Mouse (Mus musculus) thymus, postnatal 25 days (tissue): ENCODE measurements around the gene E130114P18Rik.
A peak's percentile ranks its signal among the peaks of the same experiment; 100 is the strongest.

ENCODE experiments used
- DNase-seq: peaks from one replicate; pipeline ENCODE4 v3.0.0; 2022

E130114P18Rik gene

DNA sequence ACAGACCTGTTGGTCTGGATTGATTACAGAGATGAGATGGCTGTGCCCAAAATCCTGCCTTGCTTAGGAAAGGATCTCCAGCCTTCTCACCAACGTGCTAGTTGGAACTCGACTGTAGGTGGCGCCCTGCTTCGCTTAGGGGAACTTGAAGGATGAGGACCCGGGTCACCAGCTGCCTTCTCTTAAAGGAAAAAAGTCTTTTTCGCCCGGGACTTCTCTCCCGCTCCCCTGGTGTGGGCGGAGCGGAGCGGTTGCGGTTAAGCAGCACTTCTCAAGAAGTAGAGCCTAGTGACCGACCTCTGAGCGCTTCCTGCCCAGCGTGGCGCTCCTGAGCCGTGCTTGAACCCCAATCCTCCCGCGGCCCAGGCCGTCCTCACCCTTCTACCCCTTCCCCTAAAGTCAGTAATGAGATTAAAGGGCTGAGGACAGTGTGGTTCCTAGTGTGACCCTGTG lies 26.8 kb downstream of the E130114P18Rik start:
- peak; percentile 89 for DNase-seq

DNA sequence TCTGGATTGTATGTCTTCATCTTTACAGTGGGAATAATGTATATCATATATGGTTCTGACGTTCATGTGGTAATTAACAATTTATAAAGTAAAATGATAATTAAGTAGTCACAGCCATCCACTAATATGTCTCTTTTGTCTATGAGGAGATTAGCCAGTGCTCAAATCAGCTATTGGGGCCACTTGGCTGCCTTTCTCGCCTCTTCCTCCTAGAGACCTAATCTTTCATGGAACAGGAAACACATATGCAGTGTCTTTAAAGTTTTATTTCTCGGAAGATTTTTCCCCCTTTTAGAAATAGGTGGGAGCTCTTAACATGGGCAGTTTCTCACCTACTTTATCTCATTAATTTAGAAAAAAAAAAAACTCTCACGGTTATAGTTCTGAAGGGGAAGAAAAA lies 27.5 kb downstream of the E130114P18Rik start:
- DNase-seq: no peak

DNA sequence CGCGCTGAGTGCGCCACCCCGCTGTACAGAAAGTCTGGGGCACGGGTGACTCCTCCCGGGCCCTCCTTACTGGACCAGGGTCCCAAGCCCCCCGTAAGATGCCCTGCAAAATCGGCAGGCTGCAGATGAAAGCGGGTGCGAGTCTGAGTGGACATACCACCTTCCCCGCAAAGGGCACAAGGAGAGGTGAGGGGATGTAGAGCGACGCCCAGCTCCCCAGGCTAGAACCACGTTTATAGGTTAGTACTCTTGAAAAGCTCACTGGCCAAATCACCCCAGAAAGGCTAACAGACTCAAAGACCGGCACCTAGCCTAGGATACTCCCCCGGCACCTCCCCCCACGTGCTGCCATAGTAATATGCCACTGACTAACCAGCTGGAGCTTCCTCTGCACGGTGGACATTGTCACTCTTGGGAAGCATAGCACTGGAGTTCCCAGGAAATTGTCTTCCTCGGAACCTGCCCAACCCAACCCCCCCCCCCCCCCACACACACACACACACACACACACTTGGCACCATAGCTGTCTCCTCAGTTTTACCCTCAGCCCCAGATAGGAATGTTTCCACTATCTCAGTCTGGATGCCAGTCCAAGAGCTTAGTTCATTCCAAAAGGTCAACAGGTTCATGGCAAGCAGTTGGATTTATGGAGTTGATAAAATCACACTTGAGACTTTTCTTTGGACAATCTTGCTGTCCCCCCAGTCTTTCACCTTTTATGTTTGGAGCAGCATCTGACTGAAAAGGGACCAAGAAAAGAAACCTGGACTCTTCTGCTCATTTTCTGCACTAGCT lies 31.6 kb downstream of the E130114P18Rik start:
- DNase-seq: no peak

DNA sequence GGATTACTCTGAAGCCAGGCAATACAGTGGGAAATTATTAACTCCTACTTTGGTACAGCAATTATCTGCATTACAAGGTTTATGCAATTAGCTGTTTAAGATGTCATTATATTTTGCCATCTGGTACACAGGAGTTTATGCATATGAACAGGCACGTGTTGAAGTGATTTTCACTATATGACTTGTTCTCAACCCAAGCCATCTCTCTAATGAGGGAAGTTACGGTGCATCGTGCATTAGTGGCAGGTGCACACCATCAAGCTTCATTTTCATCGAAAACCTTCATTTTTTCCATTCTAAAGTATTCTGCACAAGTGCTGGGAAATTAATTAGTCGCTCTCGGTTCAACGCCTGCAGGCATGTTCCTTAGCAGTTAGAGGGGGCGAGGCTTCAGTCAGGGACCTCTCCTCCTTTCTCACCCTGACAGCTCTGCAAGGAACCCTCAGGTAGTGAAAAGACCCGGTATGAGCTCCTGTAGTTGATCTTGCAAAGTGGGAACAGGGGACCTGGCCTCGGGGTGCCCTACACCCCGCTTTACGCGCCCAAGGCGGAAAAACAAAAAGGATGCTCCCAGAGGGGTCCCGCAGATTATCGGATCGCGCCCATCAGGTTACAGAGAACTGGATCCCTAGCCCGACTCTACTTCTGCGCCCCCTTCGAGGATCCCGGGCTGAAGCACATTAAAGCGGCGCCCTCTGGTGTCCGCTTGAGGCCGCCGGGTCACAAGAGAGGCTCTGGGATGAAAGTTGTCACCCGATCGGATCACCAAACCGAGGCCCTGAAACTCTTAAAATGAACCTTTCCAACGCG lies 32.4 kb downstream of the E130114P18Rik start:
- DNase-seq: peak; percentile 82

DNA sequence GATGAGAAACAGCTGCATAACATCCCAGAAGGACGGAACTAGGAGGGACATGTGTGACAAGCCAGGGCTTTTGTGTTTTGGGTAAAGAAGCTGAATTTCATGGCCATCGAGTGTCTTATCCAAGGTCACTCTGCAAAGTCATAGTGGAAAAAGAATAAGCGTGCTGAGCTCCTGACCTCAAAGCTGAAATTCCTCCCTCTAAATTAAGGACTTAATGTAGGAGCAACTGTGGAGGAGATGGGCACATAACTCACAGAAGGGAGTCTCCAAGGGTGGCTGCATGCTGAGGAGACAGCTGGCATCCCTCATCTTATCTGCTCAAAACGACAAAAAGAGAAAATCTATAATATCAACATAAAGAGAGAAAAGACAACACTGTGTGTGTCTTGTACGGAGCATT lies 33.9 kb downstream of the E130114P18Rik start:
- DNase-seq: no peak

DNA sequence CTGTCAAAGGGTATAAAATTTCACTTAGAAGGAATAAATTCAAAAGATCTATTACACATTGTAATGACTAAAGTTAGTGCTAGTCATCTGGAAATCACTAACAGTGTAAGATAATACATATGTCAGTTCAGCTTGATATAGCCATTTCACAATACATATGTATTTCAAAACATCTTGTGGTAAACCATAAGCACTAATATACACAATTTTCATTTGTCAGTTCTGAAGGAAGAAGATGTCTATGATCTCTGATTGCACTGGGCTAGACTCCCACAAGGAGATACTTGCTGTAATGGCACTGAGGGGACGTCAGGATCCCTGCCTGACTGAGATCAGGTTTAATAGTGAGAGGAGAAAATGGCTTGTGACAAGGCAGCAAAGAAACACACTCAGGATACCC lies 44.5 kb downstream of the E130114P18Rik start:
- DNase-seq: no peak

DNA sequence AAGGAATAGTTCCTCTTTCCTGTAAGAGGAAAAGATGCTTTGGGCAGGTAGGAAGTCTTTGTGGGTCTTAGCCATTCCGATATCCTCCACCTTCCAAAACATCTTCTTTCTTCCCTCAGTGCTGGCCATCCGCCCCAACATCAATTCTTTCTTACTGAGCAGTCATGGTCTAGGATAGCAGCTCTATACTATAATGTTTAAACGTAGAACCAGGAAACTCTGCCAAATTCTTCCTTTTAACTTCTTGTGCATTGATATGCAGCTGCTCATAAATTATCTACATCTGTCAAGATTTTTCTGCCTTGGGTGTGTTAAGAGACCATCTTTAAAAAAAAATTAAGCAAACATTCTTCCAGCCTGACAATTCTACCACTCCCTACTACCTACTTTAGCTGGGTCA lies 47.5 kb downstream of the E130114P18Rik start:
- no peak for DNase-seq

DNA sequence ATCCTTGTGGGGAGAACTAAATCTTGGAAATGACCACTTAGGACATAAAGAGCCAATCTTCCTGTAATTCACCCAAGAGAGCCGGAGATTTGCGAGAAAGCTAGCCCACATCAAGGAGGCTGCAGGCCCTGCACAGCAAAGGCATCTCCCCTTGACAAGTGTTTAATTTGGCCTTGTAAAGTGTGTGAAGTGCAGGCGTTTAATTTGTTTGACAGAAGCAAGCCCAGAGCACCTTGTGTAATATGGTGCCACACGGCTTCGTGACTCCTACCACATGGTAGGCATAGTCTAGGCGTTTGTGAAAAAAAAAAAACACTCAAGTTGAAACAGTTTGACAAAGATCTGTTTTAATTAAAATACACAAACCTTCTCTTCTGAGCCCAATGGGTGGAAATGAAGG lies 47.9 kb downstream of the E130114P18Rik start:
- DNase-seq: no peak

DNA sequence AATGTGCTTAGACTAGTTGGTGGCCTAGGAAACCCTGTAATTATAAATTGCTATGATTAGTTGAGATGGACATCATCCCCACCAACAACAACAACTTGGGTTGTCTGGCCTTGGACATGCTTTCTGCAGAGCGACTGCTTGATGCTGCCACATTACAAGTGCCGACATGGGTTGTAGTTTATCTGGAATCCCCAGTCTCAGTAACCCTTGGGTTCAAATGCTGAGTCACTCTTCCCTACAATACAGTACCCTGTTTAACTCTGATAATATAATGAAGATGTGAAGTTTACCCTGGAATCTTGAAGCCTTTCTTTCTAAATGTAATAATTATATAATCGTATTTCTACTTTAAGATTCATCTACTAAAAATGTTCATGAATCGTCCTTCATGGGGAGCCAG lies 49.4 kb downstream of the E130114P18Rik start:
- no peak for DNase-seq

DNA sequence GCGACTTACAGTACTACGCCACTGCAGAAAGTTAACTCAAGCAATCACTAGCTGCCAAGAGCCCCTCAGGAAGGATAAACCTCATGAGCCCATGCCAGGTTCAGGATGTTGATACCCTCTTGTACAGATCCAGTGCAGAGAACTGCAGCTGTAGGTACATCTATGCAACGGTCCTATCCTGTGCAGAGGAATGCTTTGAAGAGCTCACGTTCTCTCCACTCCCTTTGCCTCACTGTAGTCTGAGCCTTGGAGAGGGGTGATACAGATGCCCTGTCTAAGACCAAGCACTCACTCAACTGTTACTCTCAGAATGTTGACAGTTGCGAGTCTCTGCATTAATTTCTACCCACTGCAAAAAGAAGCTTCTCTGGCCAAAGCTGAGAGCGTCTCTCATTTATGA lies 54.5 kb downstream of the E130114P18Rik start:
- DNase-seq: no peak

DNA sequence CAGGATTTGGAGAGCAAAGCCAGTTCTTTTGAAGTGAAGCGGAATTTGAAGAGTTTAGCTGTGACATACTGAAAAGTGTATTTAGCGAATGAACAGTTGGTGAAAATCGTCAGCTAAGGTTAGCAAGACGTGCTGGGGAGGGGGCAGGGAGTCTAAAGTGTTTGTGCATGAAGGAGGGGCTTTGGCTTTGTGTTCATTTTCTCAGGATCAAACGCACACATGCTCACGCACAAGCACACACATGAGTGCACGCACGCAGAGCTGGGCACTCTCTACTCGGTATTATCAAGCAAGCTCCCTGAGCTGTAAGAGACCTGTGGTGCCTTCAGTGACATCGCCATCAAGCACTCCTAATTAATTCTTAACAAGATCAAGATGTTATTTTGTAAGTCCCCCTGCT lies 55.2 kb downstream of the E130114P18Rik start:
- no peak for DNase-seq

DNA sequence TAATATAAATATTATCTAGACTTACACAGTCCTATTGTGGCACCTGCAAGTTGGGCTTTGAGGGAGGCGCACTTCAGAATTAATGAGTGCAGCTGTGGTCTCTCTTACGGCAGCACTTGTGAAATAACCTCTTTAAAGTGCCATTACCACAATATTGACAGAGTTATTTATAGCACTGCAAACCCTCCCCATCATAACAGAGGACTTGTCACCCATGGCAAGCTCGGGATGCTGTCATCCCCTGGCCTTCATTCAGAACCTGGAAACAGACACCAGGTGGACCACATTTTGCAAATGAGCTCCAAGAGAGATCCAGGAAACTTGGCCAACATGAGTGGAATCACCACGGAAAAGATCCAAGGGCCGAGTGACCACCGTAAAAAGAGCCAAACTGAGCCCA lies 63.3 kb downstream of the E130114P18Rik start:
- no peak for DNase-seq

DNA sequence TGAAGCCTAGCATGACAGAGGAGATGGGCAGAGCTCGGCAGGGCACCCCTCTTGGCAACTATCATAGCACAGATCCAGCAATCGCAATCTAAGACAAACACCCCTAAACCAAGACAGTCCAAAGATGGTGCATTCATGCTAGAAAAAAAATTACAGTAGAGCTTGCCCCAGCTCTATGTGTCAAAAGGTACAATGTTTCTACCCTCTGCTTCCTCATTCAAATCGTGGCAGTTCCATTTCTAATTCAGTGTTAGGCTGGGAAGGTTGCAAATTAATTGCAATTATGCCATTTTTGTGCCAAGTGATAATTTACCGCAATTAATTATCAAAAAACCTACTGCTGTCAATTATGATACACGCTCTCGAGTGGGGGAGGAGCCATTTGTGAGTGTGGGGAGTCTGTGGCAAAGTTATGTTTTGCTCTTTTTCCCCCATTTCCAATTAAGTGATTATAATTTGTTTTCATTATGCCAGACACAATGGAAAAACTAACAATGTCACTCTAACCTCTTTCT lies 63.7 kb downstream of the E130114P18Rik start:
- no peak for DNase-seq

DNA sequence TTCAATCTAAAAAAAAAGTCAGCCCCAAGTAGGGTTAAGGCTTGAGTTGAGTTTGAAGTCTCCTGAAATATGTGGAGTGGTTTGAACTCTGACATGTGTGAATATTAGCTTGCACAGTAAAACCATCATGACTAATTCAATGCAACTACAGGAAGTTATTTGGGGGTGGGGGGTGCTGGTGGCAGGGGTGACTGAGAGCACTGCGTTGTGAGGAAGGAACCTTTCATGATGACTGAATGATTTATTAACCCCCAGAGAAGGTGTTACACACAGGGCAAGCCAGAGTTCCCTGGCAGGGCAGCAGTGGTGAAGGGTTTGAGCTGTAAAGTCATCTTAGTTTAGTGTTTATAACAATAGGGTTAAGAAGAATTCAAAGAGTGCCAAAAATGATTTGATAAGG lies 65.3 kb downstream of the E130114P18Rik start:
- DNase-seq: no peak

DNA sequence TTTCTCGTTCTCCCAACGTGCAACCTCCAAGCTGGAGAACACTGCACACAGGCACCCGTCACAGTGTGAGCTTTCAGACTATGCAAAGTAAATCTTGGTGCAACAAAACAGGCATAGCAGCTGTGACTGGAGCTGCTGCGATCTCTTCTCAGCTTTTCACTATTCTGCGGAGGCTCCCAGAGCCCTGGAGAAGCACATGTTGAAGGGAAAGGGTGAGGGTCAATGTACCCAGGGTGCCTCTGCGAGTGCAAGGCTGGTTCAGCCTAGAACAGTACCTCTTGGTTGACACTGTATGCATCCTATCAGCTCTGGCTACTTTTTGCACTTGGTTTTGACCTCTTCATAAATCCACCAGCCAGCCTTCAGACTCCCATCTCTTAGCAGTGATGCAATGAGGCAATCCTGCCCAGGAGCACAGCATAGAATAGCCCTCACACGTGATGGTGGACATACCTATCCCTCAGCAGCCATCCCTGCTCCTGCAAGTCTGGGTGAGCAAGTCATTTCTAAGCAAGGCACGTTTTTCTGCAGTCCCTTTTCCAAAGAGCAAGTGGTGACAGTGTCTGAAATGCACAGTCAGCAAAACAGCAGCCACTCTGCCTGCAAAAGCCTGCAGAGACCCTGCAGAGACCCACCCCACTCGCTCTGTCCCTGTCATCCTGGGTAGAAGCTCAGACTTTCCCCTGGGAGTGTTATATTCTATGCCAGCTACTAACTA lies 67.7 kb downstream of the E130114P18Rik start:
- no peak for DNase-seq

DNA sequence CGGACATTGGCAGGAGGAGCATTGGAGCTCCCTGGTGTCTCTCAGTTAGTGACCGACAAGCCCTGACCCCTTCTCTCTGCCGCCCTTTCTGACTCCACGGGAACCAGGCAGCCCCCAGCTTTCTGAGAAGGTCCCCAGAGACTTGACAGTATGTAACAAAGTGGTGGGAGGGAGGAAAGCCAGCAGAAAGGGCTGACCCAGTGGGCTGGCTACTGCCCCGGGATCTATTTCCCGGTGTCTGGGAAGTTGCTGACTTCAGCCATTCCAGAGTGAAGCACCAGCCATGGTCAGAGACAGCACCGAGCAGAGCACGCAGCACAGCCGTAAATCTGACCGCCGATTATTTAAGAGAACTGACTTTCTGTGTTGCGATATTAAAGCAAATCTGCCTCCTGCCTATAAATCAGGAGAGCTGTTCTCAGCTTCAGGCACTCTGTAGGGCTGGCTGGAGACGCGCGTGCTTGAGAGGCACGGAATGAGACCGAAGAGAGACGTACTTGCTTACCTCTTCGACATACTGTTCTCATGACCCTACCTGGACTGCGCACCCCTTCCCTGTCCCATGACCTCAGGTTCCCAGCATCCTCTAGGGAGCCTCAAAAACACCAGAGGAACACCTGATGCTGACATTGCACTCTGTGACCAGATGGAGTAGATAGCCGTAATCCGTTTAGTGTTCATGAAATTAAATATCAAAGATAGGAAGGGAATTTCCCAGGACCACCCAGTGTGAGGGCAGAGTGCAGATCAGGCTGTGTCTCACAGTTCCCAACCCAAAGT lies 70.3 kb downstream of the E130114P18Rik start:
- no peak for DNase-seq

DNA sequence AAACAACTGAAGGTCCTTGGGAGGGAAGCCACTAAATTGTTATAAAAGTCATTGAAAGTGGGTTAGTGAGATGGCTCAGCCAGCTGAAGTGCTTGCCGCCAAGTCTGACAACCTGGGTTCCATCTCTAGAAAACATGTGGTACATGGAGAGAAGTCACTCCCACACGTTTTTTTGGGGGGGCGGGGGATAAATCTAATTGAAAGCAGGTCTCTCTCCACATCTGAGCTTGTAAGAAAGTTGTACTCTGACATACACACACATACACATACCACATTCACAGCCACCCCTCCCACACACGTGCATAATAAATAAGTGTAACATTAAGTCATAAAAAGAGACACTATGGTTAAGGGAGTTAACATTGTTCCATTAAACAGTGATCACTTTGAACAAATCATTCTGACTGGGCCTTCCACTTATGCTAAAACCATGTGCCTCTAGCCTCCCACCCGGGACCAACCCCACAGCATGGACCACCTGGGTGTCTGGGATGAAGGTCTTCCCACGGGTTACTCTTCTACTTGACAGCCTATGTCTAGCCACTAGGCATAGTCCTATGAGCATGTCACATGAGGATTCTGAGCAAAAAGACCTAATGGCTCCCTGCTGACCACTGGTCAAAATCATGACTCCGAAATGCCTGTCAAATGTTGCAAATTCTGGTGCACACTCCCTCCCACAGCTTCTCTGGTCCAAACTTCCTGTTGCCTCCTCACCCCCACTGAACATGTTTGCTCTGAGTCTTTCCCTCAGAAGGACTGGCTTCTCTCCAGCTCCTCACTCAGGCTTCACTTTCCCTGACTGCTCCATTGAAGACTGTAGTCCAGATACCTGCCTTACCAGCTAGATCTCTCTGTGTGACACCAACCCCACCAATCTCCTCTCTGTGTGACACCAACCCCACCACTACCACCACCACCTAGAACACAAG lies 80.9 kb downstream of the E130114P18Rik start:
- DNase-seq: no peak

DNA sequence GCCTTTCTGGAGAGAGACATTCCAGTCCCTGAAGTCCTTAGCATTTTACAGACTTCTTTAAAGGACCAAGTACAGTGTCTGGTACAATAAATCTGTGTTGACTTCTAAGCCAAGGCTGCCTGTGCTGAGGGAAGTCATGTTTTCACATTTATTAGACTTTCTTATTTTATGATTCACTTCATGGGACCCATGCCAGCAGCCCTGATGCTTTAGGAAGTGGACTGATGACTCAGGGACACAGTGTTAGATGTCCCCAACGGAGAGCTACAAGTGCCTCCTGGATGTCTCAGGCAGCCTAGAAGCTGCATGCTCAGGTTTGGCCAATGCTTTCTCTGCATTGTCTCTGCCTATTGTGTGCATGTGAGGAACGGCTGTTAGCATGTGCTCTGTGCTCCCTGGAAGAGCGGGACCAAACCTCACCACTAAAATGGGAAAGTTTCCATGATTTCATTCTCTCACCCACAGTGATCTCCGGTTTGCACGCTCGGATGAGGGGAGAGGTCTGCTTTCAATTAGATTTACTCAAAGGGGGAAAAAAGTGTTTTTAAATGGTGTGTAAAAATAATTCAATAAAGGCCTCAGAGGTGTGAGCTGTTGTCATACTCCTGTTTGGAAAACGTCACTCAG lies 82.4 kb downstream of the E130114P18Rik start:
- no peak for DNase-seq

DNA sequence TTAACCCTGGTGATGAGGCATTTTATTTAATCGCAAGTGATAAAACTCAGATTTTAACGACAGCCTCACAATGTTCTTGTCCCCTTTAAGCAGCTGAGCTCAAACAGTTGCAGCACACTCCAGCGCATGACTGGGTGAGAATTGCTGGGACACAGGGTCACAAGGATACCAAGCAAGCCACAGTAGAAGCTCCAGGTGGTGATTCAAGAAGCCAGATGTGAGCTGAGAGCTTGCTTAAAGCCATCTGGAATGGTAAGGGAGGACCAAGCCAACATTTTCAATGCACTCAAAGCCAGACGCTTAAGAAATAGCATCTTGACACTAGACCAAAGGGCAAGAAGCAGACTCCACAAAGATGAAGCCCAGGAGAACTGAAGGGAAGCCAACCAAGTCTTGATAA lies 83.9 kb downstream of the E130114P18Rik start:
- DNase-seq: no peak

DNA sequence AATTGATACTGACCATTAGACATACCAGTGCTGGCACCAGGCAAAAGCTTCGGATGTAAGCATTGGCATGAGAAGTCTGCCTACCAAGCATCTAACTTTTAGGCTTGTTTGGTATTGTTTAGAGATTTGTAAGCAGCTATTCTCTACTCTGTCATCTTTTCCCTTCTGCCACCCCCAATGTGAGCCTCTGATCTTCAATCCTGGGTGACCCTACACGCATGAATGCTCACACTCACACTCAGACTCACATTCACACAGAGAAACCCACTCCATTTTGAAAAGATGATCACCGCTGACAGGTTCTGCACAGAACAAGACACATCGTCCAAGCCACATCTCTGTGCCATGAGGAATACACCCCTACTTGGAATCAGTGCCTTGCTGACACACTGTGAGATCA lies 84.8 kb downstream of the E130114P18Rik start:
- DNase-seq: no peak

DNA sequence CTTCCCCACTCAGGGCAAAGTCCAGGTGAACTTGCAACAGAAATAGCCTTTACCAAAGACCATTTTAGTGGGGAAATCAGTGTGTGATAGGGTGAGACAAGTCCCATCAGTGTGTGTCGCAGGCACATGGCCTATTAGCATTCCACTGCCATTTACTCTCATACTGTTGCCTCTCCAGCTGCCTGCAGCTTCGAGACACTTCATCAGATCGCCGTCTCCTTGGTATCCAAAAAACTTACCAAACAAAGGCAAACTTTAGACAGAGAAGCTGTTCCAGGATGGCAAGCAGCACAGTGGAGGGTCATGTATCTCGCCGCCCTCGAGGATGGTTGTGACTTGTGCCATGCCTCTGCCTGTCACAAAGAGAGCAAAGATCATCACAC lies 87.5 kb downstream of the E130114P18Rik start:
- no peak for DNase-seq
